Mouse (Mus musculus) adrenal gland, adult (tissue): ENCODE data around the gene Maml3.

Source experiments
- DNase-seq, 2 experiments: peaks; one replicate each; pipeline ENCODE4 v3.0.0; 2022 to 2023; ENCODE audit warnings: low spot score in 1 of 2; ENCODE audit not compliant: inconsistent age in 2 of 2

The Maml3 gene

GRCm38 (mm10) chr3:51916060-51916870, 188.6 kb downstream of the Maml3 start:
- peak in 1 of 2 experiments; percentile 58 for DNase-seq

- peak in 1 of 2 experiments; percentile 49 for DNase-seq
Measured at GRCm38 (mm10) chr3:51915415-51915814, 189.5 kb downstream of the Maml3 start.

GRCm38 (mm10) chr3:51914900-51915299, 190.0 kb downstream of the Maml3 start:
- no peak for DNase-seq

- no peak for DNase-seq
Measured at GRCm38 (mm10) chr3:51913498-51913897, 191.4 kb downstream of the Maml3 start.

GRCm38 (mm10) chr3:51912214-51912613, 192.7 kb downstream of the Maml3 start:
- DNase-seq, result no peak

- peak in 1 of 2 experiments; percentile 40 for DNase-seq
Measured at GRCm38 (mm10) chr3:51908437-51908990, 196.4 kb downstream of the Maml3 start.

GRCm38 (mm10) chr3:51907113-51907860, 197.6 kb downstream of the Maml3 start:
- no peak for DNase-seq

- no peak for DNase-seq
Measured at GRCm38 (mm10) chr3:51905903-51906302, 199.0 kb downstream of the Maml3 start.

DNA sequence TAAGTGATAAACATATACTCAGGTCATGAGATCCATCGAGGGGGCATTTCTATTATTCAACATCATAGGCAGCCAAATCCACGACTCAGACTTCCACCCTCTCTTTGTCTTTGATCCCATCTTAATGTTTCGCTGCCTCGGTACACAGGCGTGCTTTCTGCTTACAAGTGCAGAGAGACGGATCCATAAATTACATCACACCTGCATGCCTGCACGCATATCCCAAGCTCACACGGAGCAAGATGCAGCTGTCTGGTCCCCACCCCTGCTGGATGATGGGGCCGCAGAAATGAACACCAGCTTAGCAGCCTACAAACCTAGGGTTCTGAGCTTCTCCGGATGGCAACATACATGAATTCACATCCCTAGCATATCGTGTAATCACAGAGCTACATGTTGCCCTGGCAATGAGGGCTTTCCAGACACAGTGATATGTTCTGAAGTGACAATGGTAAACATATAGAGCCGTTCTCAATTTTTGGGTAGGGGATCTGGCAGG, 200.5 kb downstream of the Maml3 start:
- DNase-seq, result no peak

GRCm38 (mm10) chr3:51901151-51901550, 203.7 kb downstream of the Maml3 start:
- DNase-seq, result no peak

DNA sequence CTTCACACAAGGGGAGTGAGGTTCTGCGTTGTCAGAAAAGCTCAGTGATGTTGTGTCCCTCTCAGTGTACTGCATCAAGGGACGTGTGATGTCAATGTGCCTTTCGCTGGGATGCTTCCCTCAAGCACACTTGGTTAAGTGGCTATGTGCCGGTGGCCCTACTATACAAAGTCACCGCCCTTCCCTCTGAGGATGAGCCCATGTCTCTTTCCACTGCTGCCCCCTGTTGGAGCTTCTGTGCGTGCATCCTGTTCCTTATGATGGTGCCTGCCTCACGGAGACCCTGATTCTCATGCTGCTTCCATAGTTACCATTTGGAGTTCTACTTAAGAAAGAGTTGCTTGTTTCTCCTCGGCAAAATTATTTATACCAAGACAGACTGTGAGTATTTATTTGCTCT, 210.4 kb downstream of the Maml3 start:
- DNase-seq, result peak in 1 of 2 experiments; percentile 59

GRCm38 (mm10) chr3:51891562-51892119, 213.2 kb downstream of the Maml3 start:
- DNase-seq, result no peak

- peak in 1 of 2 experiments; percentile 34 for DNase-seq
Measured at GRCm38 (mm10) chr3:51890181-51890580, 214.7 kb downstream of the Maml3 start.

GRCm38 (mm10) chr3:51889776-51890175, 215.1 kb downstream of the Maml3 start:
- DNase-seq, result peak; percentile 81 to 91

GRCm38 (mm10) chr3:51888662-51889433, 216.0 kb downstream of the Maml3 start:
- DNase-seq, result peak in 1 of 2 experiments; percentile 54

- DNase-seq, result no peak
Measured at GRCm38 (mm10) chr3:51888295-51888661, 216.6 kb downstream of the Maml3 start.

DNA sequence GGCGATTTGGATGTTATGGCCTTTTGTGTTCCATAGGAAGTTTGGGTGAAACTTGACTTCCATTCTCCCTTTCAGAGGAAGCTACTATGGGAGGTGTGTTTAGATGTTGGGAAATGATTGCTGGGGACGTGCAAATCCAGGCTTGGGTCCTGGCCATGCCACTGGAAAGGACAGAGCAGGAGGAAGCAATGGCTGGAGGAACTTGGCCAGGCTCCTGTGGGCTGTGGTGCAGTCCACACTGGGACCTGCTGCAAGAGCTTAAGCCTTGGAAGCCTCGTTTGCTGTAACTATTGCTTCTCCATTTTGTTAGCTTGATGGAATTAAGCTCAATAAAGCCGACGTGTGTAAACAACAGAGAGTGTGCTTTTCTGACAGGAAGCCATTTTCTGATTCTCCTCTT, 219.0 kb downstream of the Maml3 start:
- DNase-seq, result peak in 1 of 2 experiments; percentile 55

DNA sequence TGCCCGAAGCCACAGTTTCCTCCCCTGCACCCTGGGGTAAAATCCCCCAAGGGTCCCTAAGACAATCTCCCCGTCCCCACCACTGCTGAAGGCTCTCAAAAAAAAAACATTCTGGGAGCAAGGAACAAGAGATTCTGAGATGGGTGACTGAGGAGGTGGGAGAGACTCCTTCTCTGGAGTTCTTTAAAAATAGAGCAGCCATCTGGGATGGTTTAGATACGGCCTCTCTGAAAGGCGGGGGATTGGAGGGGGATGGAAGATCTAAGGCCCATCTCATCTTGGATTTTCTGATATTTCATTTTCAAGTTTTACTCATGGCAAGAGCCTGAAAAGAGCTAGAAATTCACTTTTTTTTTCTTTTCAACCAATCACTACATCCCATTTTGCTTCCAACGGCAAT, 219.4 kb downstream of the Maml3 start:
- no peak for DNase-seq

DNA sequence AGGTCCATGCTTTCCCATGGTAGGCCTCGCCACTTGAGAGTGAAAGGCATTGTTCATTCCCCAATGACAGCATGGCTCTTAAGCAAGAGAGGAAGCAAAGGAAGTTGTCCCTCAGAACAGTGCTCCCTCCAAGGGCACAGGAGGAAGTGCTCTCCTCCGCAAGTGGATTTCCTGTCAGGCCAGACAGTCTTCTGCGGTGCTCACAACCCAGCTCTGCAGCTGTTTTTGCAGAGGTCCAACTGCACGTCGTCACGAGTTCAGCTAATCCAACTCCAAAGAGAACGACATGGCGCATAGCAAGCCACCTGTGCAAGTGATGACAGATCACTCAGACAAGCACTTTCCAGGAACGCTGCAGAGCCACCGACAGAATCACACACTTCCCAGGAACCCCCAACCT, 222.9 kb downstream of the Maml3 start:
- peak; percentile 37 to 80 for DNase-seq

- peak in 1 of 2 experiments; percentile 33 for DNase-seq
Measured at GRCm38 (mm10) chr3:51881393-51881792, 223.5 kb downstream of the Maml3 start.
